Comparison of ENCODE assay signal across 10 mouse cellular contexts in the genomic region with DNA sequence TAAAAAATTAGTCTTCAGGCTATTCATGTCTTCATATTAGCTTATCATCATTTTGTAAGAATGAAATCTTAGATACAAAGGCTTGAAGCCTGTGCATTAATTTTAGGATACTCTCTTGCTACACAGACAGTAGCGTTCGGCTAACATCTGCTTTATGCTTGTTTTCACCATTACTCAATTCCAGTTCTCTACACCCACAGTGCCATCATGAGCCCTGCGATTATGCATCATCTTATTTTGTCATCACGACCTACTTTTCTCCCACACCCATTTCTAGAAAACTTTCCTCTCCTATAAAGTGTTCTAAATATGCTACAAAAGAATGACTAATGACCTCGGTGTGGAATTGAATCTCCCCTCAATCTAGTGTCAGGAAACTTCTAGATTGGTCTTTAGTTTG.
DNase-seq lines count a peak whose midpoint lies in the region.
"Had no signal": no experiment of that assay in that cellular context is flagged by ENCODE, and none has a peak within 500 bp of the region (broad histone marks: within the 10 kb centered on the region; RNA-seq: fewer than 3 reads in every experiment).

No protein-coding gene starts in this region.

- DNase-seq in frontal cortex, adult 2 months (ENCODE audit: extremely low spot score in 1 of 2, low spot score in 1 of 2): peak; percentile 21 to 55
- no peak for DNase-seq in frontal cortex, postnatal 25 days (ENCODE audit: low spot score in 2 of 2)
- peak; percentile 6 to 12 for DNase-seq in left cerebral cortex, postnatal 14 days (ENCODE audit: low spot score in 2 of 2)
- DNase-seq in left cerebral cortex, postnatal 10 days (ENCODE audit: extremely low spot score in 1 of 2, low spot score in 2 of 2): no peak
- DNase-seq in right cerebral cortex, postnatal 36 days (ENCODE audit: low spot score in 2 of 2): peak; percentile 3 to 22
- DNase-seq in right cerebral cortex, postnatal 25 days: no peak
- no peak for DNase-seq in heart, postnatal 25 days (ENCODE audit: low spot score)
- DNase-seq: gastrocnemius, adult 2 months; gastrocnemius, postnatal 25 days; heart, postnatal 36 days had no signal

- intact Hi-C loops in left cerebral cortex, postnatal 14 days (cut with DNase I): no loop called here
- intact Hi-C loops in left cerebral cortex, postnatal 10 days (cut with DNase I): no loop called here
- intact Hi-C loops in heart, postnatal 25 days (cut with DNase I): no loop called here

Comparison
In these comparisons a context has a peak if more than half of its experiments do, and no peak if none do; other contexts are left out.
1. DNase-seq: peak in frontal cortex, adult 2 months (2 of 2), left cerebral cortex, postnatal 14 days (2 of 2) and right cerebral cortex, postnatal 36 days (2 of 2); none in frontal cortex, postnatal 25 days (0 of 2), left cerebral cortex, postnatal 10 days (0 of 2), right cerebral cortex, postnatal 25 days (single experiment) and heart, postnatal 25 days (single experiment).